Mouse (Mus musculus): ENCODE data around the gene Gcdh. TPM values are rescaled to one million over a fixed set of nuclear protein-coding genes. Genes with fewer than 3 reads are reported as not detected.

The Gcdh gene
- total and polyA plus RNA-seq, 2 experiments from 2014 or later = 33.5 to 45.5 TPM

DNA sequence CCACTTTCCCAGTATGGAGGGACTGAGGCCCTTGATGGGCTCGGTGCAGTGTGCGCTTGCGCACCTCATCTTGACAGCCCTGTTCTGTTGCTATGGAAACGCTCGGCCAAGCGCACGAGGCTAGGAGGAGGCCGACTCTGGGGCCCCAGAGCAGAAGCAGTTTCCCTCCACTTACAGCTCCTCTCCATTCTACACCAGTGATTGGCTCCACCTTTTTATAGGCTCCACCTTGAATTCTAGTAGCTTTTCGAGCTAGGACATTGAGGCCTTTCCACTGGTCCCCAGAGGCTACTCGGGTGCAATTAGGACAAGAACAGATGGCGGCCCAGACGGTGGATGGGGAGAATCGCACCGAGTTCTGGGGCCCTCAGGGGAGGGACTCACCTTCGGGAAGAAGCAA is 41.1 kb upstream of the Gcdh start:
- no peak overlapping the region for H3K4me3 ChIP-seq (ENCODE audit: low read depth, low read length)
- no peak overlapping the region for H3K9ac ChIP-seq (replicated peaks; ENCODE audit: low read depth, low read length)
- no peak for TF ChIP-seq CTCF (IDR thresholded peaks at IDR 0.05; ENCODE audit: low read depth)
- no peak for TF ChIP-seq EP300 (IDR thresholded peaks at IDR 0.05; ENCODE audit: low read depth)
- peaks cover 79% of the 10 kb centered on the region for H3K27me3 ChIP-seq (ENCODE audit: control insufficient read depth, insufficient read depth, low read length)
- H3K36me3 ChIP-seq (replicated peaks; ENCODE audit: control insufficient read depth, insufficient read depth, low read length) = no peaks in the 10 kb centered on the region
- H3K4me2 ChIP-seq (ENCODE audit: low read depth, low read length) = no peak overlapping the region
- 5% methylated on average over 15 of the region's 15 CpGs for WGBS
- ATAC-seq (ENCODE audit: insufficient read depth, low read depth) = no peak
- 0 out of 2 replicates have a peak, but pooled peaks cover 6% of the 10 kb centered on the region for H3K4me1 ChIP-seq (ENCODE audit: control insufficient read depth, insufficient read depth)
- no peak overlapping the region for H3K27ac ChIP-seq (ENCODE audit: low read depth)
- no peak for DNase-seq (ENCODE audit: low spot score)
- no peaks in the 10 kb centered on the region for H3K9me3 ChIP-seq (replicated peaks; ENCODE audit: control insufficient read depth, low read length)

DNA sequence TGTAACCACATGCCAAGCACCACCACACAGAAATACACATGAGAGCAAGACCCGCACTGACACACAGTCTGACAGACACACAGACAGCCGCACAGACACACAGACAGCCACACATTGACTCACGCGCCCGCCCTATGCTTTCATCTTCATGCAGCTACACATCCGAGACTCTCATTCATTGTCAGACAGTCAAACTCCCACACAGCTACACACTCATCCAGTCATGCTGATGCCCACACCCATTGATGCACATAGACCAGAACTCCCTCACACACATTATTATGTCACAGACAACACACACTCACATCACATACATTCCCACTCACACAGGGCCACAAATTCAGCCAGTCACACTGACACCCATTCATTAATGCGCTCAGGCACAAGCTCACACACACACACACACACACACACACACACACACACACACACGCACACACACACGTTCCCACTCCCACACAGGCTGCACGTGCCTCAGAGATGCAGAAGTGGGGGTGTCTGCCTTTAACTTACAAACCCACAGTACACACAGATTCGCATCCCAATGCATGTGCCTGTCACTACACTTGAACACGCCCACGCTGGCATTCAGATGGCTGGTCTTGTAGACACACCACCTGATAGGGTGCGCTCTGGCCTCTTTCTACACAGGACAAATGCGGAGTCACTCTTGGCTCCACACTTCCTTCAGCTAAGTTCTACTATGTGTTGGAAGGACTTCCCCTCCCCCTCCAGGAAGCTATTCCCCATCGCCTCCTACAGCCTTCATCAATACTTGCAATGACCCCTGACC is 40.2 kb upstream of the Gcdh start:
- no peak for DNase-seq (ENCODE audit: low spot score)
- Histone ChIP-seq H3K27ac (ENCODE audit: low read depth) (no peak overlapping the region), H3K4me1 (ENCODE audit: control insufficient read depth, insufficient read depth) (0 out of 2 replicates have a peak, but pooled peaks cover 6% of the 10 kb centered on the region), H3K36me3 (replicated peaks; ENCODE audit: control insufficient read depth, insufficient read depth, low read length) (no peaks in the 10 kb centered on the region), H3K4me3 (ENCODE audit: low read depth, low read length) (no peak overlapping the region), H3K9ac (replicated peaks; ENCODE audit: low read depth, low read length) (no peak overlapping the region), H3K9me3 (replicated peaks; ENCODE audit: control insufficient read depth, low read length) (no peaks in the 10 kb centered on the region), H3K4me2 (ENCODE audit: low read depth, low read length) (no peak overlapping the region), H3K27me3 (ENCODE audit: control insufficient read depth, insufficient read depth, low read length) (peaks cover 83% of the 10 kb centered on the region)
- ATAC-seq (ENCODE audit: insufficient read depth, low read depth) = no peak
- 73% methylated on average over 16 of the region's 16 CpGs for WGBS
- no peak for TF ChIP-seq EP300 (IDR thresholded peaks at IDR 0.05; ENCODE audit: low read depth)
- TF ChIP-seq CTCF (IDR thresholded peaks at IDR 0.05; ENCODE audit: low read depth) = no peak

DNA sequence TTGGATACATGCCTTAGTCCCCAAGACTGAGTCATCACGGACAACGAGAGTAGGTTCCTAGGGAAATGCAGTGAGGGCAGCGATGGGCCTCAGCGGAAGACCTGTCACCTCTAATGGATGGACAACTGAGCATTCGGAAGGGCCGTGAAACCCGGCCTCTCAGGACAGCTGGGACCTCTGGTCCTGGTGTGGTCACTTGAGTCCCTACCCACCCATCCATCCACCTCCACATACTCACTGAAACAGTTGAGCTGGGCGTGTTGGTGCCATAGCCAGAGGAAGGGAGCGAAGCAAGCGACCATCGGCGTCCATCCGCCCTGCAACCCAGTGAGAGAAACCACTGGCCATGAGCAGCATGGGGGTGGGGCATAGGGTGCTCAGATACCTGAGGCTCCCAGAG is 36.9 kb upstream of the Gcdh start:
- Histone ChIP-seq H3K27me3 (ENCODE audit: control insufficient read depth, insufficient read depth, low read length) (peaks cover 63% of the 10 kb centered on the region), H3K9me3 (replicated peaks; ENCODE audit: control insufficient read depth, low read length) (no peaks in the 10 kb centered on the region), H3K4me1 (ENCODE audit: control insufficient read depth, insufficient read depth) (no peaks in the 10 kb centered on the region), H3K9ac (replicated peaks; ENCODE audit: low read depth, low read length) (no peak overlapping the region), H3K4me3 (ENCODE audit: low read depth, low read length) (no peak overlapping the region), H3K27ac (ENCODE audit: low read depth) (no peak overlapping the region), H3K4me2 (ENCODE audit: low read depth, low read length) (no peak overlapping the region), H3K36me3 (replicated peaks; ENCODE audit: control insufficient read depth, insufficient read depth, low read length) (no peaks in the 10 kb centered on the region)
- TF ChIP-seq CTCF (IDR thresholded peaks at IDR 0.05; ENCODE audit: low read depth) (no peak), EP300 (IDR thresholded peaks at IDR 0.05; ENCODE audit: low read depth) (no peak)
- DNase-seq (ENCODE audit: low spot score) (no peak), ATAC-seq (ENCODE audit: insufficient read depth, low read depth) (no peak)
- WGBS = 80% methylated on average over 13 of the region's 13 CpGs

DNA sequence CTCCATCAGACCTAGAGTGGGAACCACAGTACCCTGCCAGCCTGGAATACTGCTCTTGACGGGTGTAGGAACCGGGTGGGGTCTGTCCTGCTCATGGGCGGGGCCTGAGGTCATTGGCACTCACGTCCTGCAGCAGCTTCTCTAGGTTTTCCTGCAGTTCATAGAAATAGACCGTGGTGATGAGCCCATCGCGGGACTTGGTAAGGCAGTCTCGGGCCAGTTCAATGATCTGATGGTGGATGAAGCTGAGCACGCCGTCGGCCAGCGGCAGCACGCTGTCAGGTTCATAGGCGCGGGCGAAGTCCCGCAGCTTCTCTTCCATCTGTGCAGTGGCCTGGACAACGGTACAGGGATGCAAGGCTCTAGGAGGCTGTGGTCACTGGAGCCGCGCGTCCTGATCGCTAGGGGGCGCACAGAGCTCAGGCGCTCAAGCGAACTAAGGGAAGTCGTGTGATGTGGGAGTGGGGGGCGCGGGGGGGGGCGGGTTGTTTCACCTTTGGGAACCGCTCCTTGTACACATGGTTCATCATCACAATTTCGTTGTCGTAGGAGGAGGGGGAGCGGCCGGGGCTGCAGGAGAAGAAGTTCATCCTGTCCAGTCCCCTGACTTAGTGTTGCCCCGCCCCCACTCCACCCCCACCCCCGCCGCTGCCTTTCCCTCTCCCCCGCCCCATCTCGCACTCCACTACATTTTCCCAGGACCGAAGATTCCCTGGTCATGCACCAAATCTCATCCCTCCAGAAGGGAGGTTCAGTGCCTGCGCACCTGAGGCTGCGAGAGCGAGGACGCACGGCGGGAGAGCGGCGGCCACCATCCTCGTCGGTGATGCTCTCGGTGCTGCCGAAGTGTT is 35.0 kb upstream of the Gcdh start:
- Histone ChIP-seq H3K4me2 (ENCODE audit: low read depth, low read length) (peak overlapping the region; percentile 55), H3K27ac (ENCODE audit: low read depth) (no peak overlapping the region), H3K36me3 (replicated peaks; ENCODE audit: control insufficient read depth, insufficient read depth, low read length) (no peaks in the 10 kb centered on the region), H3K27me3 (ENCODE audit: control insufficient read depth, insufficient read depth, low read length) (peaks cover 54% of the 10 kb centered on the region), H3K4me3 (ENCODE audit: low read depth, low read length) (0 out of 2 replicates have a peak overlapping the region, but pooled peaks have one; percentile 11), H3K9me3 (replicated peaks; ENCODE audit: control insufficient read depth, low read length) (no peaks in the 10 kb centered on the region), H3K4me1 (ENCODE audit: control insufficient read depth, insufficient read depth) (no peaks in the 10 kb centered on the region), H3K9ac (replicated peaks; ENCODE audit: low read depth, low read length) (no peak overlapping the region)
- DNase-seq (ENCODE audit: low spot score) (no peak), ATAC-seq (ENCODE audit: insufficient read depth, low read depth) (peak; percentile 73; the same call in 1 of the 2 replicates)
- WGBS = 5% methylated on average over 47 of the region's 52 CpGs
- TF ChIP-seq EP300 (IDR thresholded peaks at IDR 0.05; ENCODE audit: low read depth) (no peak), CTCF (IDR thresholded peaks at IDR 0.05; ENCODE audit: low read depth) (peak; percentile 69)

DNA sequence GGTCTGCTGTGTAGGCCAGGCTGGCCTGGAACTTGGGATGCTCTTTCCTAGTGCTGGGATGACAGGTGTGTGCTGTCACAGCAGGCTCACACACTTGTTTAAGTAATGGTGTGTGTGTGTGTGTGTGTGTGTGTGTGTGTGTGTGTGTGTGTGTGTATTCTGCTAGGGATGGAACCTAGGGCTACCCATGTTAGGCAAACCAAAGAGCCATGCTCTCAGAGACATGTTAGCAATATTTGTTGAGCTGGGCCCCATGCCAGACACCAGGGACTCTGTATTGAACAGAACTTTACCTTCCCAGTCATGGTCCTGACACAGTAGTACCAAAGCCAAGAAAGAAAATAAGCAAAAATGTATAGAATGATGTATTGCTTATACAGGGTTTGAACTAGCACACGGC is 33.8 kb upstream of the Gcdh start:
- TF ChIP-seq CTCF (IDR thresholded peaks at IDR 0.05; ENCODE audit: low read depth) (no peak), EP300 (IDR thresholded peaks at IDR 0.05; ENCODE audit: low read depth) (no peak)
- Histone ChIP-seq H3K9me3 (replicated peaks; ENCODE audit: control insufficient read depth, low read length) (no peaks in the 10 kb centered on the region), H3K4me1 (ENCODE audit: control insufficient read depth, insufficient read depth) (no peaks in the 10 kb centered on the region), H3K4me2 (ENCODE audit: low read depth, low read length) (no peak overlapping the region), H3K4me3 (ENCODE audit: low read depth, low read length) (no peak overlapping the region), H3K9ac (replicated peaks; ENCODE audit: low read depth, low read length) (no peak overlapping the region), H3K27me3 (ENCODE audit: control insufficient read depth, insufficient read depth, low read length) (peaks cover 51% of the 10 kb centered on the region), H3K27ac (ENCODE audit: low read depth) (no peak overlapping the region), H3K36me3 (replicated peaks; ENCODE audit: control insufficient read depth, insufficient read depth, low read length) (no peaks in the 10 kb centered on the region)
- ATAC-seq (ENCODE audit: insufficient read depth, low read depth) (no peak), DNase-seq (ENCODE audit: low spot score) (no peak)
- 81% methylated on average over 1 of the region's 1 CpGs for WGBS
